Mouse (Mus musculus) layer of hippocampus, postnatal 14 days (tissue): ENCODE results near the gene Gabrd. TPM values are rescaled to one million over a fixed set of nuclear protein-coding genes. Genes with fewer than 3 reads are reported as not detected.

Source experiments
- DNase-seq, 2 experiments: peaks; one replicate each; pipeline ENCODE4 v3.0.0; 2021 to 2022; ENCODE audit warnings: low spot score in 2 of 2, mixed read lengths in 1 of 2
- total RNA-seq, 2 experiments: library from RNA; stranded (reverse); gene quantifications; 2 replicates each; pipeline ENCODE4 v1.2.3; 2021

Gene Gabrd
- total RNA-seq, 2 experiments from 2014 or later = 10.4 to 14.9 TPM

DNA sequence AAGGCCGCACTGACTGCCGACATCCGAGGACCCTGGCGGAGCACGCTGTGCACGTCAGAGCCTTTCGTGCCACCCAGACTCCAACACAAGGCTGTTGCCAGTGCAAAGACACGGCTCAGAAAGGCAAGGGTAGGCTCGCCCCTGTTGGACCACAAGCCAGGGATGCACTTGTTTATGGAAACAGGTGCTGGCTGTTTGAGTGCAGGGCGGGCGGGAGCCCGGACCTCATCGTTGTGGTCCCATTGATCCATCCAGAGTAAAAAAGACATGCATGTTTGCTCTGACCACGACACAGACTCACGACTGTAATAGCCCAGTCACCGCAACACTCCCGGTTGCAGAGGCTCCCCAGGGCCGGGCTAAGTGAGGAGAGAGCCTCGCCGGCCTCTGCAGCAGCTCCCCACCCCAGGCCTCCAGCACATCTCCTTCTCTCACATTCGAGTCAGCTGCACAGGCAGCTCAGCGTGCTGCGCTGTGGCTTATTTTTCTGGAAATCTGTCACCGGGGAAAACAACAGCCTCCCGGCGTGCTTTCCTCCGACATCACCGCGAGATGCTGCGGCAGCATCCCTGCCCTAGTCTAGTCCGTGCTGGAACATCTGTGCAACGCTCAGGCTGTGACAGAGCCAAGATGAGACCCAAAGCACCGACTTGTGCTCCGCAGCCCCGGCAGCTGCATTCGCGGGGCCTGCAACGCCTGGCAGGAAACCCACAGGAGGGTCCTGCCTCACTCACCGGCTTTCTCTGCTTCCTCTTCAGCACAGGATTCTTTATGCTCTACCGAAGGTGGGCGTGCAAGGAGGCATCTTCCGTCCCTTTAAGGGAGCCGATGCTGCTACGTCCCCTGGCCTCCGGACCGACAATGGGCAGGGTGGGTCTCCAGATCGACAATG lies 53.0 kb downstream of the Gabrd start:
- DNase-seq = peak; percentile 45 to 51

DNA sequence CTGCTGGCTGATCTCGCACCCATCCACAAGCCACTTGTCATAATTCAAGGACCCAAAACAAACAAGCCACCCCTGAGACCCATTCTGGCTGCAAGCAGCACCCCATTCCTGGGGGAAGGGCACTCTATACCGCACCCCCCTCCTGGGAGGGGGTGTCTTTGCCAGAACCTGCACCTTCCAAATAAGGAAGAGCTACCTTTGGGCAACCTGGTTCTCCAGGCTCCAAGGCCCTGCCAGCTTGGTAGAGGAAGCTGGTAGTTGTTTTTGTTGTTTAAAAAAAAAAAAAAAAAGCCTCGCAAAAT lies 53.7 kb downstream of the Gabrd start:
- peak in 1 of 2 experiments; percentile 26 for DNase-seq

DNA sequence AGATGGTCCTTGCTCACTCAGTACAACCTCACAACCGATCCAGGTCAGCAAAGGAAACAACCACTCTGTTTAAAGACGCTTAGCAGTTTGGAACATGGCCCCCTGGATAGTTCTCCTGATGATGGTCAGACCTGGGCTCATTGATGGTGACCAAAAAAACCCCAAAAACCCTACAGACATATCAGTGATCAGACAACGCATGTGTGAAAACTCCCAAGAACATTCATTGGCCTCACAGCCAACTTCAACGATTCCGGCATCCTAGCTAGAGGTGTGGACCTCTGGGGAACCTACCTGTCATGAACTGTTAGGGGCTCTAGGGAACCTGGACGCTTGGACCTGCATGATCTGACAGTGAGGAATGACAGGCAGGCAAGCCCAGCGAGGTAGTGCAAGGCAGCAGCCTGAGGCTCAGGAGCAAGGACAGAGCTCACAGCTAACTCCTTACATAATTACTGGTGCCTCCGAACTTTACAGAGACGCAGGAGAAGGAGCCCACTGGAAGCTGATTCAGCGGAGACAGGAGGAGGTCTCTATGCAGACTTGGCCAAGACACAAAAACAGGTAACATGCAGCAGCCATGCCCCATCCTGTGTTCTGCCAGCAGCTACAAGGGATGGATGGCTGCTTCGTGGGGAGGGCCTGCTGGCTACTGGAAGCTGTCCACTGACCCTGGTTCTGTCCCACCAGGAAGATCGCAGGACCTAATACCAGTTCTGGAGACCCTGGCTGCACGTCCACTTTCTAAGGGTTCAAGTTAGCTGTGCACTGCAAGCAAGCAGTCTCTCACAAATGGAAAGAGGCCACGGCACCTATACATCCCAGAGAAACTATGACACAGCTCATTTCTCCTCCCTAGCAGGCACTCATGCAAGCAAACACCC lies 54.3 kb downstream of the Gabrd start:
- DNase-seq = no peak

DNA sequence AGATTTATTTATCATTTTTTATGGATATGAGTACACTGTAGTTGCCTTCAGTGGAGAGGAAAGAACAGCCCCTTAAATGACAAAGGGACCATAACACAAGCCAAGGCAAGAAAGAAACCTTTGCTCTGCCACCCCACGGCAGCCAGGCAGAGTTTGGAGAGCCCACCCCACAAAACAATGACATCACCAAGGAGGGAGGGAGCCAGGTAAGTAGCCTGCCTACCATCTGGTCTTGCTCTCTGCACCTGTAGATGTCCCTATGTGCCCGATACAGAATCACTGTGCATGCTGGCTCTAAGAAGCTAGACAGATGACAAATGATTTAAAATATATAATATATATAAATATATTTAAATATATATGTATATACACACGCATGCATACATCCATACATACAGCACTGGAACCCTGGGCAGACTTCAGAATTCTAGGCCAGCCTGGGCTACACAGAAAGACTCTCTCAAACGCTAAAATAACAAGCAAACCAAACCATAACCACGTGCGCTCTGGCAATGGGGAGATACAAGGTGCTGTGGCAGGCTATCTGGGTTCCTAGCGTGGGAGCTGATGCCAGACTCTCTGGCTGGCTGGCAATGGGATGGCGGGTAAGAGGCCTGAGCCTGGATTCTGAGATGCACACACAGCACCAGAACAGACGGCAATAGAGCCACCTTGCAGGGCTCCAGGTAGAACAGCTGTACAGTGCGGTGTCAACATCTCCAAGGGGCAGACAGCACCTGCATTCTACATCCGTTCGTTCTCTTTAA lies 61.4 kb downstream of the Gabrd start:
- DNase-seq = no peak

Other genes starting within 250 kb of the Gabrd start
- gene Ski, start 175.5 kb downstream of the Gabrd start, total RNA-seq = 100 to 1,000 TPM; 115 to 117 TPM
- 10 to 100 TPM; 24.2 to 24.5 TPM for gene Faap20, start 148.3 kb downstream of the Gabrd start, total RNA-seq
- 100 to 1,000 TPM; 148 to 158 TPM for gene Prkcz, start 36.8 kb downstream of the Gabrd start, total RNA-seq
- 10 to 100 TPM in 1 of 2 experiments, 1 to 10 TPM in 1; 9.6 to 11.5 TPM for gene Cfap74, start 11.1 kb upstream of the Gabrd start, total RNA-seq
- 10 to 100 TPM in 1 of 2 experiments, 1 to 10 TPM in 1; 6.2 to 10.5 TPM for gene Tmem52, start 71.0 kb upstream of the Gabrd start, total RNA-seq
- 100 to 1,000 TPM; 855 to 871 TPM for gene Gnb1, start 93.2 kb upstream of the Gabrd start, total RNA-seq
- 10 to 100 TPM; 61.0 to 68.9 TPM for gene Nadk, start 164.3 kb upstream of the Gabrd start, total RNA-seq
- gene Slc35e2, start 203.3 kb upstream of the Gabrd start, total RNA-seq = 10 to 100 TPM; 41.4 to 46.1 TPM
- 10 to 100 TPM; 45.4 to 50.7 TPM for gene Cdk11b, start 226.7 kb upstream of the Gabrd start, total RNA-seq
- gene Gm10563, start 247.3 kb upstream of the Gabrd start, total RNA-seq = not detected